Mouse (Mus musculus): Measurements from ENCODE around the gene Rara. TPM values are rescaled to one million over a fixed set of nuclear protein-coding genes. Genes with fewer than 3 reads are reported as not detected.
"Not testable (repeated sequence)": the region's sequence is repeated elsewhere in the genome, so short reads cannot be mapped to it uniquely, and the experiment has no call there.

The Rara gene
- total and polyA plus RNA-seq, 3 experiments = 10.1 to 12.8 (median 10.9) TPM

- TF ChIP-seq POLR2A (IDR thresholded peaks at IDR 0.05; ENCODE audit: insufficient read depth, low read depth, low read length) (no peak), EP300 (IDR thresholded peaks at IDR 0.05; ENCODE audit: insufficient read depth, low read depth, low read length) (peak; percentile 45; the same call in 1 of the 2 replicates), CTCF (IDR thresholded peaks at IDR 0.05) (peak; percentile 84)
- intact Hi-C loops (cut with DNase I) = loop anchor here (1.0 kb wide), 1 partner anchor 39 kb away; no protein-coding TSS in a partner anchor
- Histone ChIP-seq H3K4me1 (ENCODE audit: control insufficient read depth, insufficient read depth, low read length) (peaks cover 31% of the 10 kb centered on the region), H3K27me3 (ENCODE audit: control insufficient read depth, insufficient read depth, low read length) (no peaks in the 10 kb centered on the region), H3K79me2 (replicated peaks; ENCODE audit: control insufficient read depth, insufficient read depth, low read length) (no peaks in the 10 kb centered on the region), H3K4me3 (no peak overlapping the region), H3K36me3 (ENCODE audit: control insufficient read depth, insufficient read depth, low read length) (no peaks in the 10 kb centered on the region), H3K9ac (ENCODE audit: low read depth, low read length) (no peak overlapping the region), H3K27ac (no peak overlapping the region)
- DNase-seq = peak; percentile 80 to 84
- 14% methylated on average over 9 of the region's 9 CpGs for WGBS
These were observed 5.5 kb downstream of the Rara start for GRCm38 (mm10) chr11:98933151-98933550.

- not testable (repeated sequence) for H3K9ac ChIP-seq (ENCODE audit: low read depth, low read length); H3K4me3 ChIP-seq; H3K79me2 ChIP-seq (replicated peaks; ENCODE audit: control insufficient read depth, insufficient read depth, low read length); H3K36me3 ChIP-seq (ENCODE audit: control insufficient read depth, insufficient read depth, low read length); H3K27ac ChIP-seq; H3K27me3 ChIP-seq (ENCODE audit: control insufficient read depth, insufficient read depth, low read length); DNase-seq
- peaks cover 36% of the 10 kb centered on the region for H3K4me1 ChIP-seq (ENCODE audit: control insufficient read depth, insufficient read depth, low read length)
- WGBS = 94% methylated on average over 2 of the region's 2 CpGs
- intact Hi-C loops (cut with DNase I) = loop anchor here (1.0 kb wide), 1 partner anchor 38 kb away; no protein-coding TSS in a partner anchor
These were observed 6.2 kb downstream of the Rara start for GRCm38 (mm10) chr11:98933847-98934246.

- no peak for DNase-seq
- Histone ChIP-seq H3K4me1 (ENCODE audit: control insufficient read depth, insufficient read depth, low read length) (peaks cover 37% of the 10 kb centered on the region), H3K27me3 (ENCODE audit: control insufficient read depth, insufficient read depth, low read length) (no peaks in the 10 kb centered on the region), H3K79me2 (replicated peaks; ENCODE audit: control insufficient read depth, insufficient read depth, low read length) (no peaks in the 10 kb centered on the region), H3K36me3 (ENCODE audit: control insufficient read depth, insufficient read depth, low read length) (no peaks in the 10 kb centered on the region), H3K9ac (ENCODE audit: low read depth, low read length) (no peak overlapping the region), H3K4me3 (no peak overlapping the region), H3K27ac (no peak overlapping the region)
- intact Hi-C loops (cut with DNase I) = no loop called here
- WGBS = 94% methylated on average over 3 of the region's 3 CpGs
- TF ChIP-seq POLR2A (IDR thresholded peaks at IDR 0.05; ENCODE audit: insufficient read depth, low read depth, low read length) (no peak), EP300 (IDR thresholded peaks at IDR 0.05; ENCODE audit: insufficient read depth, low read depth, low read length) (no peak), CTCF (IDR thresholded peaks at IDR 0.05) (no peak)
These were observed 6.7 kb downstream of the Rara start for GRCm38 (mm10) chr11:98934367-98934766.

- no peaks in the 10 kb centered on the region for H3K27me3 ChIP-seq (ENCODE audit: control insufficient read depth, insufficient read depth, low read length)
- H3K36me3 ChIP-seq (ENCODE audit: control insufficient read depth, insufficient read depth, low read length) = no peaks in the 10 kb centered on the region
These were observed 7.5 kb downstream of the Rara start for GRCm38 (mm10) chr11:98935123-98935522.

GRCm38 (mm10) chr11:98936170-98936569 is 8.6 kb downstream of the Rara start:
- Histone ChIP-seq H3K9ac (ENCODE audit: low read depth, low read length) (peak overlapping the region; percentile 86), H3K4me3 (peak overlapping the region; percentile 61), H3K4me1 (ENCODE audit: control insufficient read depth, insufficient read depth, low read length) (peaks cover 37% of the 10 kb centered on the region), H3K27ac (peak overlapping the region; percentile 94), H3K27me3 (ENCODE audit: control insufficient read depth, insufficient read depth, low read length) (no peaks in the 10 kb centered on the region), H3K36me3 (ENCODE audit: control insufficient read depth, insufficient read depth, low read length) (no peaks in the 10 kb centered on the region), H3K79me2 (replicated peaks; ENCODE audit: control insufficient read depth, insufficient read depth, low read length) (0 out of 2 replicates have a peak, but pooled peaks cover 1% of the 10 kb centered on the region)
- peak; percentile 87 for DNase-seq
- peak; percentile 94 for TF ChIP-seq POLR2A (IDR thresholded peaks at IDR 0.05; ENCODE audit: insufficient read depth, low read depth, low read length)
- TF ChIP-seq CTCF (IDR thresholded peaks at IDR 0.05) = no peak
- 0 out of 2 replicates have a peak, but pooled peaks have one; percentile 42 for TF ChIP-seq EP300 (IDR thresholded peaks at IDR 0.05; ENCODE audit: insufficient read depth, low read depth, low read length)
- 3% methylated on average over 29 of the region's 29 CpGs for whole genome bisulfite sequencing
- intact Hi-C loops (cut with DNase I) = loop anchor here (1.0 kb wide), 1 partner anchor 24 kb away; no protein-coding TSS in a partner anchor

More at GRCm38 (mm10) chr11:98935123-98935522, 7.5 kb downstream of the Rara start:
- no peak overlapping the region for H3K9ac ChIP-seq (ENCODE audit: low read depth, low read length)
- TF ChIP-seq CTCF (IDR thresholded peaks at IDR 0.05) (no peak), EP300 (IDR thresholded peaks at IDR 0.05; ENCODE audit: insufficient read depth, low read depth, low read length) (no peak), POLR2A (IDR thresholded peaks at IDR 0.05; ENCODE audit: insufficient read depth, low read depth, low read length) (no peak)
- H3K4me3 ChIP-seq = no peak overlapping the region
- H3K27ac ChIP-seq = no peak overlapping the region
- WGBS = 94% methylated on average over 3 of the region's 3 CpGs
- H3K79me2 ChIP-seq (replicated peaks; ENCODE audit: control insufficient read depth, insufficient read depth, low read length) = no peaks in the 10 kb centered on the region
- no peak for DNase-seq
- intact Hi-C loops (cut with DNase I) = no loop called here
- H3K4me1 ChIP-seq (ENCODE audit: control insufficient read depth, insufficient read depth, low read length) = peaks cover 36% of the 10 kb centered on the region

- Histone ChIP-seq H3K36me3 (ENCODE audit: control insufficient read depth, insufficient read depth, low read length) (no peaks in the 10 kb centered on the region), H3K79me2 (replicated peaks; ENCODE audit: control insufficient read depth, insufficient read depth, low read length) (0 out of 2 replicates have a peak, but pooled peaks cover 1% of the 10 kb centered on the region), H3K27me3 (ENCODE audit: control insufficient read depth, insufficient read depth, low read length) (no peaks in the 10 kb centered on the region), H3K27ac (peak overlapping the region; percentile 94), H3K9ac (ENCODE audit: low read depth, low read length) (peak overlapping the region; percentile 86), H3K4me3 (peak overlapping the region; percentile 61), H3K4me1 (ENCODE audit: control insufficient read depth, insufficient read depth, low read length) (peaks cover 31% of the 10 kb centered on the region)
- TF ChIP-seq EP300 (IDR thresholded peaks at IDR 0.05; ENCODE audit: insufficient read depth, low read depth, low read length) (no peak), POLR2A (IDR thresholded peaks at IDR 0.05; ENCODE audit: insufficient read depth, low read depth, low read length) (no peak)
- 2% methylated on average over 23 of the region's 23 CpGs for WGBS
- peak; percentile 55 to 62 for DNase-seq
- intact Hi-C loops (cut with DNase I) = loop anchor here (1.0 kb wide), 1 partner anchor 23 kb away; no protein-coding TSS in a partner anchor
These were observed 9.2 kb downstream of the Rara start for GRCm38 (mm10) chr11:98936606-98937409.

Data from heart, adult 2 months (tissue).